Mouse (Mus musculus): ENCODE data around the gene Cdkl4. TPM values are rescaled to one million over a fixed set of nuclear protein-coding genes. Genes with fewer than 3 reads are reported as not detected.
"Not testable (repeated sequence)": the region's sequence is repeated elsewhere in the genome, so short reads cannot be mapped to it uniquely, and the experiment has no call there.

Cdkl4 gene
- total and polyA plus RNA-seq, 3 experiments, result 0.05 to 0.75 TPM; not detected in 1

DNA sequence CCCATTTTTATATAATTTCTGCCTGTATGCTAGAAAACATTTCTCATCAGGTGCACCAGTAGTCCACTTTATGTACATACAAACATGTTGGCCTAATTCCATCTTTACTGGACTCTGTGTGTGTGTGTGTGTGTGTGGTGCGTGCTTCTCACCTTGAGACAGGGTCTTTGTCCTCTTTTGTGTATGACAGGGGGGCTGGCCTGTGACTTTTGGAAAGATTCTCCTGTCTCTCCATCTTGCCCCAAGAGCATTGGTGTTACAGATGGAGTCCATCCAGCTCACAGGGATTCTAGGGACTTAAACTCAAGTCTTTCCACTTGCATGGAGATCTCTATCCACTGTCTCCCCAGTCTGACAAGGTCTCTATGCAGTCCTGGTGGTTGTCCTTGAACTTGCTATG lies 428 bp upstream of the Cdkl4 start:
- H3K9me3 ChIP-seq (replicated peaks), result no peaks in the 10 kb centered on the region
- H3K27me3 ChIP-seq (ENCODE audit: insufficient read depth, low read length), result peaks cover 4% of the 10 kb centered on the region; the same call in 1 of the 2 replicates
- ATAC-seq (ENCODE audit: extremely low read depth, insufficient number of reproducible peaks, low FRiP score, poor library complexity, severe bottlenecking) (no peak), DNase-seq (ENCODE audit: low spot score) (no peak)
- no peaks in the 10 kb centered on the region for H3K36me3 ChIP-seq (replicated peaks)
- H3K4me3 ChIP-seq (ENCODE audit: low read depth, low read length), result no peak overlapping the region
- no peak for TF ChIP-seq GATA2 (IDR thresholded peaks at IDR 0.05; ENCODE audit: borderline replicate concordance, low read depth, low read length)
- TF ChIP-seq POLR2AphosphoS5 (IDR thresholded peaks at IDR 0.05; ENCODE audit: insufficient replicate concordance, low read depth, low read length), result no peak
- no peak for TF ChIP-seq TAL1 (conservative IDR thresholded peaks at IDR 0.05; ENCODE audit: low read depth, low read length)
- TF ChIP-seq GATA1 (IDR thresholded peaks at IDR 0.05; ENCODE audit: borderline replicate concordance, low read length), result no peak
- TF ChIP-seq CTCF (IDR thresholded peaks at IDR 0.05; ENCODE audit: low read depth, low read length), result no peak
- no peaks in the 10 kb centered on the region for H3K4me1 ChIP-seq (ENCODE audit: insufficient read depth, low read depth, low read length)

GRCm38 (mm10) chr17:80577214-80577613 lies 399 bp downstream of the Cdkl4 start:
- Histone ChIP-seq H3K27me3 (ENCODE audit: insufficient read depth, low read length) (peaks cover 4% of the 10 kb centered on the region; the same call in 1 of the 2 replicates), H3K9me3 (replicated peaks) (no peaks in the 10 kb centered on the region), H3K4me3 (ENCODE audit: low read depth, low read length) (no peak overlapping the region), H3K4me1 (ENCODE audit: insufficient read depth, low read depth, low read length) (no peaks in the 10 kb centered on the region), H3K36me3 (replicated peaks) (no peaks in the 10 kb centered on the region)
- no peak for ATAC-seq (ENCODE audit: extremely low read depth, insufficient number of reproducible peaks, low FRiP score, poor library complexity, severe bottlenecking)
- TF ChIP-seq CTCF (IDR thresholded peaks at IDR 0.05; ENCODE audit: low read depth, low read length) (no peak), GATA1 (IDR thresholded peaks at IDR 0.05; ENCODE audit: borderline replicate concordance, low read length) (no peak), POLR2AphosphoS5 (IDR thresholded peaks at IDR 0.05; ENCODE audit: insufficient replicate concordance, low read depth, low read length) (no peak), GATA2 (IDR thresholded peaks at IDR 0.05; ENCODE audit: borderline replicate concordance, low read depth, low read length) (no peak), TAL1 (conservative IDR thresholded peaks at IDR 0.05; ENCODE audit: low read depth, low read length) (no peak)
- DNase-seq (ENCODE audit: low spot score), result no peak

- H3K9me3 ChIP-seq (replicated peaks), result no peaks in the 10 kb centered on the region
- no peak for ATAC-seq (ENCODE audit: extremely low read depth, insufficient number of reproducible peaks, low FRiP score, poor library complexity, severe bottlenecking)
- no peak for DNase-seq (ENCODE audit: low spot score)
- no peak for TF ChIP-seq GATA2 (IDR thresholded peaks at IDR 0.05; ENCODE audit: borderline replicate concordance, low read depth, low read length)
- TF ChIP-seq CTCF (IDR thresholded peaks at IDR 0.05; ENCODE audit: low read depth, low read length), result no peak
- TF ChIP-seq TAL1 (conservative IDR thresholded peaks at IDR 0.05; ENCODE audit: low read depth, low read length), result no peak
- TF ChIP-seq POLR2AphosphoS5 (IDR thresholded peaks at IDR 0.05; ENCODE audit: insufficient replicate concordance, low read depth, low read length), result no peak
- TF ChIP-seq GATA1 (IDR thresholded peaks at IDR 0.05; ENCODE audit: borderline replicate concordance, low read length), result no peak
- peaks cover 4% of the 10 kb centered on the region; the same call in 1 of the 2 replicates for H3K27me3 ChIP-seq (ENCODE audit: insufficient read depth, low read length)
- no peak overlapping the region for H3K4me3 ChIP-seq (ENCODE audit: low read depth, low read length)
- H3K4me1 ChIP-seq (ENCODE audit: insufficient read depth, low read depth, low read length), result no peaks in the 10 kb centered on the region
- H3K36me3 ChIP-seq (replicated peaks), result no peaks in the 10 kb centered on the region
These were observed 2.6 kb downstream of the Cdkl4 start for GRCm38 (mm10) chr17:80575008-80575407.

DNA sequence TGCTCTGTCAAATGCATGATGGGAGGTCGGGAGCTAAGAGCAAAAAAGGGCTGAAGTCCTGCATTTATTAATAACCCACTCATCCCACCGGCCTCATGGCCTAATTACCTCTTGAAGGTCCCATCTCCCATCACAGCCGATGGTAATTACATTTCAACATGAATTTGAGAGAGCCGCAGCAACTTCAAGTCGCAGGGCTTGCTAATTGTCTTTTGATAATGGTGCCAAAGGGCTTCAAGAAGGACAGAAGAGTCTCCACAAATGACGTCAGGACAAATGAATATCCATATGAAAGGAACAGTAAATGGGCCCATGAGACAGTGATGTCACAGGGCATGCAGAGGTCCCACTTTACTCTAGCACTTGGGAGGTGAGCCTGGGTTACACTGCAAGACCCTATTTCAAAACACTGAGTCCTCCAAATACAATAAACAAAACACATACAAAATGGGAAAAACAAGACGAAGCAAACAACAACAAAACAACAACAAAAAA lies 3.1 kb downstream of the Cdkl4 start:
- DNase-seq (ENCODE audit: low spot score) (no peak), ATAC-seq (ENCODE audit: extremely low read depth, insufficient number of reproducible peaks, low FRiP score, poor library complexity, severe bottlenecking) (no peak)
- TF ChIP-seq TAL1 (conservative IDR thresholded peaks at IDR 0.05; ENCODE audit: low read depth, low read length) (no peak), POLR2AphosphoS5 (IDR thresholded peaks at IDR 0.05; ENCODE audit: insufficient replicate concordance, low read depth, low read length) (no peak), CTCF (IDR thresholded peaks at IDR 0.05; ENCODE audit: low read depth, low read length) (no peak), GATA2 (IDR thresholded peaks at IDR 0.05; ENCODE audit: borderline replicate concordance, low read depth, low read length) (no peak), GATA1 (IDR thresholded peaks at IDR 0.05; ENCODE audit: borderline replicate concordance, low read length) (no peak)

GRCm38 (mm10) chr17:80572187-80572935 lies 5.3 kb downstream of the Cdkl4 start:
- TF ChIP-seq POLR2AphosphoS5 (IDR thresholded peaks at IDR 0.05; ENCODE audit: insufficient replicate concordance, low read depth, low read length) (no peak), GATA2 (IDR thresholded peaks at IDR 0.05; ENCODE audit: borderline replicate concordance, low read depth, low read length) (no peak), CTCF (IDR thresholded peaks at IDR 0.05; ENCODE audit: low read depth, low read length) (no peak), GATA1 (IDR thresholded peaks at IDR 0.05; ENCODE audit: borderline replicate concordance, low read length) (no peak), TAL1 (conservative IDR thresholded peaks at IDR 0.05; ENCODE audit: low read depth, low read length) (no peak)
- H3K36me3 ChIP-seq (replicated peaks), result no peaks in the 10 kb centered on the region
- H3K4me3 ChIP-seq (ENCODE audit: low read depth, low read length), result no peak overlapping the region
- DNase-seq (ENCODE audit: low spot score), result no peak
- H3K9me3 ChIP-seq (replicated peaks), result no peaks in the 10 kb centered on the region
- H3K4me1 ChIP-seq (ENCODE audit: insufficient read depth, low read depth, low read length), result no peaks in the 10 kb centered on the region
- no peak for ATAC-seq (ENCODE audit: extremely low read depth, insufficient number of reproducible peaks, low FRiP score, poor library complexity, severe bottlenecking)
- peaks cover 4% of the 10 kb centered on the region; the same call in 1 of the 2 replicates for H3K27me3 ChIP-seq (ENCODE audit: insufficient read depth, low read length)

More for the DNA sequence above, 3.1 kb downstream of the Cdkl4 start:
- no peaks in the 10 kb centered on the region for H3K9me3 ChIP-seq (replicated peaks)
- H3K36me3 ChIP-seq (replicated peaks), result no peaks in the 10 kb centered on the region
- no peaks in the 10 kb centered on the region for H3K4me1 ChIP-seq (ENCODE audit: insufficient read depth, low read depth, low read length)
- no peak overlapping the region for H3K4me3 ChIP-seq (ENCODE audit: low read depth, low read length)
- peaks cover 4% of the 10 kb centered on the region; the same call in 1 of the 2 replicates for H3K27me3 ChIP-seq (ENCODE audit: insufficient read depth, low read length)

DNA sequence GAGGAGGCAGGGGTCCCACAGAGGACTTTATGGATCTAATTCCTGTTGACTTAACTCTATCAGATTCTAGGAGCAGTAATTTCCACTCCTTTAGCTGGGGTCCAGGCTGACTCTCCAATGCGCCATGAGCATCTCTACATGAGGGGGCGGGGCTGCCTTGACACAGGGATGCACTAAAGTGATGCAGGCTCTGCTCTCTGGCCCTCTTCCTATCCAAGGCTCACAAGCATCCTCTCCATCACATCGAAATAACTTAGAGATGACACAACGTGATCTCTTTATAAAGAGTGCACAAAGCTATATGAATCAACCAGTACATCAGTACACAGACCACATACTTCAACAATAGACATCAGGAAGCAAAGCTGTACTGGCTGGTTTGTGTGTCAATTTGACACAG lies 6.2 kb downstream of the Cdkl4 start:
- H3K4me3 ChIP-seq (ENCODE audit: low read depth, low read length), result no peak overlapping the region
- H3K36me3 ChIP-seq (replicated peaks), result no peaks in the 10 kb centered on the region
- no peaks in the 10 kb centered on the region for H3K4me1 ChIP-seq (ENCODE audit: insufficient read depth, low read depth, low read length)
- no peak for TF ChIP-seq POLR2AphosphoS5 (IDR thresholded peaks at IDR 0.05; ENCODE audit: insufficient replicate concordance, low read depth, low read length)
- no peaks in the 10 kb centered on the region for H3K9me3 ChIP-seq (replicated peaks)
- no peaks in the 10 kb centered on the region for H3K27me3 ChIP-seq (ENCODE audit: insufficient read depth, low read length)
- DNase-seq (ENCODE audit: low spot score) (no peak), ATAC-seq (ENCODE audit: extremely low read depth, insufficient number of reproducible peaks, low FRiP score, poor library complexity, severe bottlenecking) (no peak)

- H3K36me3 ChIP-seq (replicated peaks); DNase-seq (ENCODE audit: low spot score); H3K4me1 ChIP-seq (ENCODE audit: insufficient read depth, low read depth, low read length); H3K4me3 ChIP-seq (ENCODE audit: low read depth, low read length); ATAC-seq (ENCODE audit: extremely low read depth, insufficient number of reproducible peaks, low FRiP score, poor library complexity, severe bottlenecking); H3K27me3 ChIP-seq (ENCODE audit: insufficient read depth, low read length): not testable (repeated sequence)
- peaks cover 10% of the 10 kb centered on the region for H3K9me3 ChIP-seq (replicated peaks)
These were observed 7.9 kb downstream of the Cdkl4 start for GRCm38 (mm10) chr17:80569718-80570117.
